Mouse (Mus musculus) heart, embryonic 12.5 days (tissue): ENCODE data around the gene Dgki. TPM values are rescaled to one million over a fixed set of nuclear protein-coding genes. Genes with fewer than 3 reads are reported as not detected.
A peak's percentile ranks its signal among the peaks of the same experiment; 100 is the strongest.

ENCODE experiments used
- ATAC-seq: fragments of 200-750 bp; cut with Nextera tagmentation; 2 replicates; pipeline ENCODE4 v1.8.0; 2017; ENCODE audit warnings: moderate TSS enrichment, moderate library complexity; ENCODE audit not compliant: insufficient number of reproducible peaks, low FRiP score
- H3K27ac ChIP-seq: fragments of 300-500 bp; sonication (generic); 2 replicates; pipeline ENCODE4 v1.5.1; 2016; ENCODE audit warnings: mild to moderate bottlenecking, moderate library complexity; ENCODE audit not compliant: poor library complexity, severe bottlenecking
- H3K27me3 ChIP-seq: fragments of 300-500 bp; sonication (generic); replicated peaks from 2 replicates; pipeline ENCODE4 v1.6.1; 2016; ENCODE audit warnings: mild to moderate bottlenecking, moderate library complexity
- H3K36me3 ChIP-seq: fragments of 300-500 bp; sonication (generic); 2 replicates; pipeline ENCODE4 v1.6.1; 2016; ENCODE audit warnings: mild to moderate bottlenecking, moderate library complexity
- H3K4me1 ChIP-seq: fragments of 300-500 bp; sonication (generic); replicated peaks from 2 replicates; pipeline ENCODE4 v1.6.1; 2016; ENCODE audit warnings: mild to moderate bottlenecking
- H3K4me2 ChIP-seq: fragments of 300-500 bp; sonication (generic); 2 replicates; pipeline ENCODE4 v1.6.1; 2016; ENCODE audit warnings: mild to moderate bottlenecking, moderate library complexity
- H3K4me3 ChIP-seq: fragments of 300-500 bp; sonication (generic); 2 replicates; pipeline ENCODE4 v1.5.1; 2016; ENCODE audit warnings: mild to moderate bottlenecking
- H3K9ac ChIP-seq: fragments of 300-500 bp; sonication (generic); 2 replicates; pipeline ENCODE4 v1.6.1; 2016; ENCODE audit warnings: mild to moderate bottlenecking, moderate library complexity
- H3K9me3 ChIP-seq: fragments of 300-500 bp; sonication (generic); replicated peaks from 2 replicates; pipeline ENCODE4 v1.6.1; 2016; ENCODE audit warnings: mild to moderate bottlenecking, moderate library complexity
- WGBS: fragments of 180-500 bp; shearing (Covaris S2); methylation state at CpG from one replicate; pipeline ENCODE4 v1.1.7; 2016; 5-methylcytosine and 5-hydroxymethylcytosine counted together
- polyA plus RNA-seq: library from polyadenylated mRNA; unstranded; fragments of >200 nt; fragmentation: Nextera tagmentation; extraction: Ambion mirVana; gene quantifications from 2 replicates; pipeline ENCODE4 v1.2.1, GENCODE M21; 2016

Gene Dgki
- polyA plus RNA-seq, 1 experiment from 2014 or later = 0.84 TPM

- Histone ChIP-seq H3K9ac (no peak overlapping the region), H3K27me3 (peaks cover 2% of the 10 kb centered on the region), H3K4me1 (peaks cover 5% of the 10 kb centered on the region), H3K36me3 (no peaks in the 10 kb centered on the region), H3K4me2 (no peak overlapping the region), H3K27ac (no peak overlapping the region), H3K4me3 (no peak overlapping the region), H3K9me3 (no peaks in the 10 kb centered on the region)
- 87% methylated on average over 2 of the region's 2 CpGs for WGBS
- no peak for ATAC-seq
Measured at GRCm38 (mm10) chr6:37292068-37292467, 7.9 kb downstream of the Dgki start.

GRCm38 (mm10) chr6:37291171-37291570, 8.8 kb downstream of the Dgki start:
- 92% methylated on average over 1 of the region's 1 CpGs for WGBS

GRCm38 (mm10) chr6:37290691-37291090, 9.3 kb downstream of the Dgki start:
- Histone ChIP-seq H3K4me3 (no peak overlapping the region), H3K36me3 (no peaks in the 10 kb centered on the region), H3K9me3 (no peaks in the 10 kb centered on the region), H3K4me2 (no peak overlapping the region), H3K4me1 (peaks cover 5% of the 10 kb centered on the region), H3K27ac (no peak overlapping the region), H3K9ac (no peak overlapping the region), H3K27me3 (no peaks in the 10 kb centered on the region; the same call in 1 of the 2 replicates)
- ATAC-seq = no peak
- 87% methylated on average over 3 of the region's 3 CpGs for WGBS

More at GRCm38 (mm10) chr6:37291171-37291570, 8.8 kb downstream of the Dgki start:
- no peak overlapping the region for H3K9ac ChIP-seq
- H3K27ac ChIP-seq = no peak overlapping the region
- H3K4me1 ChIP-seq = peaks cover 5% of the 10 kb centered on the region
- no peak for ATAC-seq
- H3K27me3 ChIP-seq = no peaks in the 10 kb centered on the region; the same call in 1 of the 2 replicates
- H3K9me3 ChIP-seq = no peaks in the 10 kb centered on the region
- no peaks in the 10 kb centered on the region for H3K36me3 ChIP-seq
- no peak overlapping the region for H3K4me2 ChIP-seq
- no peak overlapping the region for H3K4me3 ChIP-seq

GRCm38 (mm10) chr6:37286134-37286533, 13.8 kb downstream of the Dgki start:
- Histone ChIP-seq H3K4me3 (no peak overlapping the region), H3K4me1 (peaks cover 31% of the 10 kb centered on the region), H3K9me3 (no peaks in the 10 kb centered on the region), H3K27ac (no peak overlapping the region), H3K36me3 (no peaks in the 10 kb centered on the region), H3K27me3 (no peaks in the 10 kb centered on the region), H3K4me2 (no peak overlapping the region), H3K9ac (no peak overlapping the region)
- no peak for ATAC-seq
- WGBS = 79% methylated on average over 4 of the region's 4 CpGs

GRCm38 (mm10) chr6:37284879-37285278, 15.1 kb downstream of the Dgki start:
- no peak overlapping the region for H3K4me3 ChIP-seq
- ATAC-seq = no peak

GRCm38 (mm10) chr6:37283336-37283735, 16.6 kb downstream of the Dgki start:
- 0 out of 2 replicates have a peak overlapping the region, but pooled peaks have one; percentile 71 for H3K27ac ChIP-seq
- no peak overlapping the region for H3K4me2 ChIP-seq
- H3K9ac ChIP-seq = no peak overlapping the region
- H3K27me3 ChIP-seq = no peaks in the 10 kb centered on the region
- H3K4me1 ChIP-seq = peaks cover 26% of the 10 kb centered on the region
- H3K9me3 ChIP-seq = no peaks in the 10 kb centered on the region
- H3K36me3 ChIP-seq = no peaks in the 10 kb centered on the region
- no peak for ATAC-seq
- WGBS = 44% methylated on average over 2 of the region's 2 CpGs
- no peak overlapping the region for H3K4me3 ChIP-seq

More at GRCm38 (mm10) chr6:37284879-37285278, 15.1 kb downstream of the Dgki start:
- Histone ChIP-seq H3K27ac (no peak overlapping the region), H3K27me3 (no peaks in the 10 kb centered on the region), H3K4me2 (no peak overlapping the region), H3K36me3 (no peaks in the 10 kb centered on the region), H3K9ac (no peak overlapping the region), H3K9me3 (no peaks in the 10 kb centered on the region), H3K4me1 (peaks cover 27% of the 10 kb centered on the region)
- WGBS = 89% methylated on average over 9 of the region's 9 CpGs

GRCm38 (mm10) chr6:37282659-37283058, 17.3 kb downstream of the Dgki start:
- WGBS = 17% methylated on average over 1 of the region's 1 CpGs
- Histone ChIP-seq H3K36me3 (no peaks in the 10 kb centered on the region), H3K4me3 (no peak overlapping the region), H3K9me3 (no peaks in the 10 kb centered on the region), H3K4me2 (no peak overlapping the region), H3K4me1 (peaks cover 26% of the 10 kb centered on the region), H3K9ac (no peak overlapping the region), H3K27ac (peak overlapping the region; percentile 71), H3K27me3 (no peaks in the 10 kb centered on the region)
- no peak for ATAC-seq

- Histone ChIP-seq H3K27me3 (no peaks in the 10 kb centered on the region), H3K36me3 (no peaks in the 10 kb centered on the region), H3K4me3 (no peak overlapping the region), H3K9me3 (no peaks in the 10 kb centered on the region), H3K9ac (no peak overlapping the region), H3K27ac (peak overlapping the region; percentile 41), H3K4me1 (peaks cover 29% of the 10 kb centered on the region), H3K4me2 (no peak overlapping the region; the same call in 1 of the 2 replicates)
- WGBS = 27% methylated on average over 6 of the region's 6 CpGs
- no peak for ATAC-seq
Measured at GRCm38 (mm10) chr6:37276834-37277715, 22.9 kb downstream of the Dgki start.

- H3K4me2 ChIP-seq = no peak overlapping the region
- H3K9ac ChIP-seq = no peak overlapping the region
- H3K9me3 ChIP-seq = no peaks in the 10 kb centered on the region
- no peak overlapping the region for H3K27ac ChIP-seq
- peaks cover 22% of the 10 kb centered on the region for H3K4me1 ChIP-seq
- ATAC-seq = no peak
- WGBS = 38% methylated on average over 5 of the region's 5 CpGs
- no peak overlapping the region for H3K4me3 ChIP-seq
- no peaks in the 10 kb centered on the region for H3K36me3 ChIP-seq
- no peaks in the 10 kb centered on the region for H3K27me3 ChIP-seq
Measured at GRCm38 (mm10) chr6:37276181-37276580, 23.8 kb downstream of the Dgki start.

GRCm38 (mm10) chr6:37270905-37271591, 28.9 kb downstream of the Dgki start:
- Histone ChIP-seq H3K27ac (no peak overlapping the region), H3K4me3 (no peak overlapping the region), H3K4me1 (peaks cover 11% of the 10 kb centered on the region), H3K9me3 (no peaks in the 10 kb centered on the region), H3K36me3 (no peaks in the 10 kb centered on the region), H3K9ac (no peak overlapping the region), H3K27me3 (no peaks in the 10 kb centered on the region), H3K4me2 (no peak overlapping the region)
- no peak for ATAC-seq
- WGBS = 54% methylated on average over 8 of the region's 8 CpGs

GRCm38 (mm10) chr6:37268589-37268988, 31.4 kb downstream of the Dgki start:
- no peak overlapping the region for H3K27ac ChIP-seq
- H3K27me3 ChIP-seq = no peaks in the 10 kb centered on the region
- no peak overlapping the region for H3K4me3 ChIP-seq
- 0 out of 2 replicates have a peak, but pooled peaks cover 5% of the 10 kb centered on the region for H3K4me1 ChIP-seq
- 57% methylated on average over 6 of the region's 6 CpGs for WGBS
- 0 out of 2 replicates have a peak, but pooled peaks cover 4% of the 10 kb centered on the region for H3K9me3 ChIP-seq
- H3K9ac ChIP-seq = no peak overlapping the region
- no peak overlapping the region for H3K4me2 ChIP-seq
- no peak for ATAC-seq
- H3K36me3 ChIP-seq = no peaks in the 10 kb centered on the region
